Mouse (Mus musculus) heart, adult 2 months (tissue): ENCODE results near the gene Hoxc11.

ENCODE experiments used
- CTCF ChIP-seq: fragments of 200-600 bp; IDR thresholded peaks from 2 replicates; pipeline ENCODE4 v1.8.1; 2022; ENCODE audit warnings: antibody characterized with exemption, mild to moderate bottlenecking, moderate library complexity
- POLR2A ChIP-seq: fragments of 200-500 bp; IDR thresholded peaks from 2 replicates; pipeline ENCODE4 v1.6.1; 2011; ENCODE audit warnings: mild to moderate bottlenecking, low read depth, low read length, control low read depth; ENCODE audit not compliant: insufficient read depth

GRCm38 (mm10) chr15:103005797-103006196 lies 51.6 kb downstream of the Hoxc11 start:
- no peak for TF ChIP-seq CTCF
- TF ChIP-seq POLR2A: no peak
